Mouse (Mus musculus) left cerebral cortex, adult 2 months (tissue): Measurements from ENCODE around the gene Atp10a. TPM values are rescaled to one million over a fixed set of nuclear protein-coding genes. Genes with fewer than 3 reads are reported as not detected.

Source experiments
- DNase-seq, 2 experiments: peaks; one replicate each; pipeline ENCODE4 v3.0.0; 2021 to 2022; ENCODE audit warnings: low spot score in 2 of 2, mixed read lengths in 1 of 2; ENCODE audit errors: extremely low spot score in 1 of 2
- H3K27ac ChIP-seq: fragments of 200-600 bp; 2 replicates; pipeline ENCODE4 v1.8.1; 2022
- H3K4me3 ChIP-seq: fragments of 200-600 bp; 2 replicates; pipeline ENCODE4 v1.8.1; 2022
- CTCF ChIP-seq: fragments of 200-600 bp; IDR thresholded peaks from 2 replicates; pipeline ENCODE4 v1.8.1; 2022; ENCODE audit warnings: antibody characterized with exemption, mild to moderate bottlenecking, moderate library complexity
- intact Hi-C: fragments of 180-260 bp; cut with DNase I; formaldehyde crosslinking; loops from one replicate; pipeline ENCODE4 v1.15.1; 2025
- total RNA-seq, 2 experiments: library from RNA; stranded (reverse); gene quantifications; 2 replicates each; pipeline ENCODE4 v1.2.3; 2021

The Atp10a gene
- total RNA-seq, 2 experiments from 2014 or later: 8.8 to 9.2 TPM

DNA sequence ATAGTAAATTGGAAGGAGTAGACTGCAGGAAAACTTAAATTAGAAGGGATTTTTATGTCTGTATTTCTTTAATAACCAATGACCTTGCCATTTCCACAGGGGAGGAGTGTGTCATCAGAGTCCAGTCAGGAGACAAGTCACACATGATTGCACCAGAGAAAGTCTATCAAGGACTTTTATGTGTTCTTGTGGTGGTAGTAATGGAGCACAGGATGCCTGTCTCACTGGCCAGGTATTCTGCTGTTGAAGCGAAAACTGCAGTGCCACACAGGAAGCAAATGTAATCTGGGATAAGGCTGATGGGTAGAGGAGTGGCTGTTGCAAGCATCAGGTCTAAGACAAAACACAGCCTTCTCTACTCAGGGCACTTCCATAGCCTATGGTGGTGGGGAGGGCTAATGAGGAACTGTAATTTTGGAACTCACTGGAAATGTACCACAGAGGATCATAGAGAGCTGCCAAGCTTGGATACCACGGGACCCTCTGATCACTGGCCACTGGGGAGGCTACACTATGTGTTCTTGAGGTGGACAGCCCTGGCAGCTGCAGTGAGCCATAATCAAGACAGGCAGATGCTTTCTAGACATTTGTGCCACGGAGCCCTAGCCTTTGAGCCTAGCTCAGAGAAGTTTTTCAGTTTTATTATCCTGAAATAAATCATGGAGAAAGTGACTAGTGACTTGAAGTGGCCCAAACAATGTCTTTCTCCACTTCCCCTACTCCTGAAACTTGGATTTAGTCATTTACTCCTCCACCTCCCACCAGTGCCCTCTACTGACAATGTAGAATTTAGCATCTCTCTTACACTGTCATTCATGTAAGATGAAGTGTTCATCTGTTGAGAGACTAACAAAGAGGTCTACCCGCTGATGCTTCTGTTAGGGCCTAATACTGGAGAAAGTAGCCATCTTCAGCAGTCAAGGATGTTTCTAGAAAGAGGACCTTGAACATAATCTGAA, 87.7 kb downstream of the Atp10a start:
- peak; percentile 68 for TF ChIP-seq CTCF
- H3K27ac ChIP-seq: no peak overlapping the region
- intact Hi-C loops: loop anchor here (5.0 to 10.0 kb wide), 2 partner anchors 156 to 1229 kb away; partner anchors contain the start of gene Gabra5
- H3K4me3 ChIP-seq: no peak overlapping the region
- DNase-seq: no peak

DNA sequence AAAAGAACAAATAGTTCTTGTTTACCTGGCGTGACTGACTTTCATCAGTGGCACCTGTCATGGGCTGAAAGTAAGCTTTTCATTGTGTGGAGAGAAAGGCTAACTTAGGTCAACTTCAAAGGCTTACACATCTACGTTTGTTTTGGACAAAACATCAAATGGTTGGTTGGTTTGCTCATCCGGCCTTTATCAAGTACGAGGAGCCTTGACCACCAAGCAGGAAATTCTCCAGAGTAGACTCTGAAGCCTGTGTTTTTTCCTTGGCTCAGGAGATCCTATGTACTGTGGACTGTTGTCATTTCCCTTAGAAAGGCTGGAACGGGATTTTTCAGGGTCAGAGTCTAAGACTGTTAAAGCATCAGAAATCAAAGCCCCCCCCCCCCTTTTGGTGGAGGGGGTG, 90.9 kb downstream of the Atp10a start:
- intact Hi-C loops: loop anchor here (10.0 kb wide), 1 partner anchor 1232 kb away; the partner anchor contains the start of gene Gabra5
- Histone ChIP-seq H3K4me3 (no peak overlapping the region), H3K27ac (no peak overlapping the region; the same call in 1 of the 2 replicates)
- TF ChIP-seq CTCF: no peak
- DNase-seq: no peak

DNA sequence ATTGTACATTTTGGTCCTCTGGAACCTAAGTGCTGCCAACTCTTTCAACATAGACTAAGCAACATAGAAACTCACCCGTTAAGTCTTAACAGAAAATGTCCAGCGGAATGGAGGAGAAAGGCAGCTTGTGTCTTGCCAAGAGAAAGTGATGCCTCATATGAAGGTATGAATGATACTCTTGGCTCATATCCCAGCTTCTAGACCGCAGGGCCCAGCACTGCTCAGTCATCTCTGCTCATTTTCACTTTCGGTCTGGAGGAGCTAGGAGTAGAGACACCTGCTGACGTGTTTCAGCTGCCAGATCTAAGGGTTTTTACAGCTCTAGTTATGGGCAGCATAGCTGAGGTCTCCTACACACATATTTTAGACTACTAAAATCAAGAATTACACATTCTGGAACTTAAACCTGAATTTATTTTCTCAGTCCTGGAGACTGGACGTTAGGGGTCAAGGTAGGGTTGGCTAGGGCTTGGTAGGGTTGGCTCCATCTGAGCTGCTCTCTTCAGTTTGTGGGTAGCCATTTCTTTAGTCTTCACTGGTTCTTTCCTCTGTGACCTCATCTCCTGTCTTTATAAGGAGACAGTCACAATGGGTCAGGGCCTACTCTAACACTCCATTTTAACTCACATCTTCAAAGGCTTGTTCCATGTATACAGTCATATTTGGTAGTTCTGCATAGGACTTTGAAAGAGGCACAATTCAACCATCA, 94.1 kb downstream of the Atp10a start:
- peak overlapping the region; percentile 37 for H3K27ac ChIP-seq
- TF ChIP-seq CTCF: no peak
- no peak overlapping the region for H3K4me3 ChIP-seq
- intact Hi-C loops: loop anchor here (10.0 kb wide), 1 partner anchor 1235 kb away; the partner anchor contains the start of gene Gabra5
- DNase-seq: no peak

DNA sequence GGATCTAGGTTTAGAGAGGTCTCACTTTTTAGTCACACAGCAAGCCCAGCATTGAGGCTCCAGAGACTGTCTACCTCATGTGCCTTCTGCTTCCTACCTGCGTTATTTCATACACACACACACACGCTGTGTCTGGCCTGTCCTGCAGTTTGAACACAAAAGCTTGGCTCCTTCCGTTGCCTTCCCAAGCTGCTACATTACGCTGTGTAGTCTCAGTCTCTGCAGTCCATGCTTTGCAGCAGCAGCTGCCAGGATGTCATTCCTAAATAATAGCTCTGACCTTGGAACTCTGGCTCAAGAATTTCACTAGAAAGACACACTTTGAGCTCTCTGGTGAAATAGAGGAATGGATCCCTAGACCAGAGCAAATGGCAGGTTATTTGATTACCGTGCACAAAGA, 96.1 kb downstream of the Atp10a start:
- TF ChIP-seq CTCF: no peak
- no peak for DNase-seq
- intact Hi-C loops: no loop called here
- Histone ChIP-seq H3K27ac (no peak overlapping the region), H3K4me3 (no peak overlapping the region)

DNA sequence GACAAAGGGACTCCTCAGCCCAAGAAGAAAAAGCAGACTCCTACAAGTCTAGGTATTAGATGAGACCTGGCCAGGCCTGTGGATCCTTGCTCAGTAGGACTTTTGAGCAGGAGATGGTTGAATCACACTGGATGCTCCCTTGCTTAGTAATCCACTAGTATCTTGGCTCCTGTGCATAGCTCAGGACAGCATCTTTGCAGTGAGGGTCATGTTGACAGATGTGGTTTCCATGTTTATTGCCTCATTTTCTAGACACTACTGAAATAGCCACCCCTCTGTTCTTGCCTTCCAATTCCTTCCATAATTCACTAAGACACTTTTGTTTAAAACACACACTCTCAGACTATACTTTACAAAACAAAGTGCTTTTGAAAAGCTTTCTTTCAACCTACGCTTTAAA, 98.1 kb downstream of the Atp10a start:
- no peak overlapping the region for H3K27ac ChIP-seq
- no peak for DNase-seq
- no peak for TF ChIP-seq CTCF
- H3K4me3 ChIP-seq: no peak overlapping the region
- intact Hi-C loops: no loop called here

DNA sequence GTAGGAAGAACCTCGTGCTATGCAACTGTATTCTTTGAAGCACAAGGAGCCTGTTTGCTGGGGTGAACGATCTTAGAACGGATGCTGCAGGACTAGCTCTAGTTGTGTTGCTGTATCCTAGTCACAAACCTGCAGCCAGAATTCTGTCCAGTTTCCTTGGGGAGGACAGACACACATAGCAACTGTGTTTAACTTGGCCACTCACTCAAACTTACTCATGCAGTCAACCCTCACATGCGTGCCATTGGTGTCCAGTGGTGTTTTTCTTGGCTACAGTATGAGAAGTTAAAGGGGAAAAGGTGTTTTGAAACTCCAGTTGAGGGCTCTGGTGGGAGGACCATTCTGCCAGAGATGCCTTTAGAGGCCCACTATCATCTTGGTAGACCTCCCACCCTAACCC, 98.6 kb downstream of the Atp10a start:
- Histone ChIP-seq H3K4me3 (no peak overlapping the region), H3K27ac (no peak overlapping the region)
- TF ChIP-seq CTCF: no peak
- intact Hi-C loops: no loop called here
- no peak for DNase-seq

DNA sequence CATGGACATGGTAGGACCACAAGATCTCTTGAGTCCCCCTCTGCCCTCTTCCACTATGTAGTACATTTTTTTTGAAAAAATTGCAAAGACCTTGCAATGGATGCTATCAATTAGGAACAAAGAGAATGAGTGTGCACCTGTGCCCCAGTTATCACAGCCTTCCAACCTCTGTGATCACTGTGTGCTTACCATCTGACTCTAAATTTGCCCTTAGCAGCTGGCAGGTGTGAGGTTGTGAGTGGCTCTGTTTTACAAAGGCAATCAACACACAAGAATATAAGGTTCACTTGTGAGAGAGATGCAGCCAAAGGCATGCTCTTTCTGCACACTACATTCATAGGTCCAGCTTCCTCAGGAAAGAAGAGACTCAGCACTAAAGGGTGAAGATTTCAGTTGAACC, 99.1 kb downstream of the Atp10a start:
- DNase-seq: no peak
- TF ChIP-seq CTCF: no peak
- Histone ChIP-seq H3K4me3 (no peak overlapping the region), H3K27ac (no peak overlapping the region)
- intact Hi-C loops: no loop called here

DNA sequence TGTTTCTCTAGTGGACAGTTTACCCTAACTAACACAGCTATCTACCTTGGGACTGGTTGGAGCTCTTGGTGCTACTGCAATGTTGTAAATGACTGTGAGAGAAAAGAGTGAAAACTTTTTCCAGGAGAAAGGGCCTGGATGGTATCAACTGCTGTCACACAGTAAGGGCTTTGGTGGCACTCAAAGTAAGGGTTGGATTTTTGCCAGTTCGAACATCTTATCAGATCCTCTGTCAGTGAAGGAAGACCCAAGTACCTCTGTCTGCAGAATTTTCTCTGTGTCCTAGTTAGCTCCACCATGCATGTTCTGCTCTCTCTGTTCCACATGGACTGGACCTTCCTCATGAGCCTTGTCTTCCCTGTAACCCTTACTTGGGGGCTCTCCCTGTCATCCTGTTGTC, 99.9 kb downstream of the Atp10a start:
- TF ChIP-seq CTCF: no peak
- intact Hi-C loops: no loop called here
- DNase-seq: no peak
- Histone ChIP-seq H3K27ac (no peak overlapping the region), H3K4me3 (no peak overlapping the region)

DNA sequence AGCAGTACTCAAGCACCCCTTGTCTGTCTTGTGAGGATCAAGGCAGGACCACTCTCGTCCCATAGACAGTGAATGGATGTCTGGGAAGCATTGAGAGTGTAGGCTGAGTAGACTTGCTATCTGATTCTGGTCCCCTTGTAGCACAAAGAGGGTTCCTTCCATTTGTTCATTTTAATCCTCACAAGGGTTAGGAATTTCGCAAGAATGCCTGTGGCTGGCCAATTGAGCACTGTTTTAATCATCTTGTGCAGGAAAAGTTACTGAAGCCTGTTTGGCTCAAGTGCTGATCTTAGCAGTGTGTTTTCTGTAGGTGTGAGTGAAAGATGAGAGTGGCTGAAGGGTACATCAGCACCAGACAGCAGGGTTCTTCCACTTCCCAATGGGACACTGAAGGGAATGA, 101.4 kb downstream of the Atp10a start:
- H3K27ac ChIP-seq: no peak overlapping the region

DNA sequence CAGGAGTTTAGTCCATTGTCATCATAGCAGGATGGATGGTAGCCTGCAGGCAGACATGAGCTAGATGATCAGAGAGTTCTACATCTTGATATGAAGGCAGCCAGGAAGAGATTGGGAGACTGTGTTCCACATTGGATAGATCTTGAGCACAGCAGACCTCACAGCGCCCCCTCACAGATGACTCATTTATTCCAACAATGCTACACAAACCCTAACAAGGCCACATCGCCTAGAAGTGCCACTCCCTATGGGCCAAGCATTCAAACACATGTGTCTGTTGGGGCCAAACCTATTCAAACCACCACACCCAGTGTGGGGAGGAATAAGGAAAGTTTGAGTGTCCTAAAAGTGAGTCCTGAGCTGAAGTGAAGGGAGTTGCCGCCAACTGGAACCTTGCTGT, 102.4 kb downstream of the Atp10a start:
- no peak for DNase-seq
- no peak for TF ChIP-seq CTCF
- intact Hi-C loops: no loop called here
- Histone ChIP-seq H3K27ac (no peak overlapping the region), H3K4me3 (no peak overlapping the region)

More for the DNA sequence above, 101.4 kb downstream of the Atp10a start:
- intact Hi-C loops: no loop called here
- TF ChIP-seq CTCF: no peak
- H3K4me3 ChIP-seq: no peak overlapping the region
- no peak for DNase-seq

DNA sequence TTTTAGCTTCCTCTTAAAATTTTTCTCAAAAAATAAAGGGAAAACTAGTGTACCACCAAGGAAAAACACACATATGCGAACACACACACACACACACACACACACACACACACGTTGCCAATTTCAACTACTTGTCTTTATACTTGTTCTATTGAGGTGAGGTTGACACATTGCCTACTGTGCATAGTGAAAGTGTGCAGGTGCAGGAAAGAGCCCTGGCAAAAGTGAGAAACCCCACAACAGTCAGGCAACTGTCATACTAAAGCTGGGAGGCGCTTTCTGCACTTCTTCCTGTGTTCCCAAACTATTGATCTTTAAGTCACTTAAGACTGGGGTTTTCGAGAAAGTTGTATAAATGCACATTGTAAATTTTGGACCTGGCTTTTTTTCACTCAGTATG, 103.3 kb downstream of the Atp10a start:
- no peak for TF ChIP-seq CTCF
- no peak for DNase-seq
- H3K27ac ChIP-seq: no peak overlapping the region
- no peak overlapping the region for H3K4me3 ChIP-seq
- intact Hi-C loops: no loop called here

DNA sequence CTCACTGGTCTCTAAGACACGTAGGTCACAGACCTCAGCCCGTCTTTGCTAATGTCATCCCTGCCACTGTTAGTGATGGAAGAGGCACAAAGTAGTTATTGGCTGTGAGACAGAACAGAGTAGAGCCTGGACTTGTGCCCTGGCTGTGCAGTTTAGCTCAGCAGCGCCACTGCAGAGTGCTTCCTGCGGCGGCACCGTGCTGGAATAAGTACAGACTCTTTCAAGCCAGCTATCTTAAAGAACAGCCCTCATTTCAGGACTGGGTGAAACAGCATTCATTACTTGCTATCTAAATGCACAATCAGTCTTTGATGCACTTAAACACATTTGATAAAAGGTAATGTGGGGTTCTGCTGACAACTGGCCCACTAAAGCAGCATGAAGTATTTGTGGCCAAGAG, 111.3 kb downstream of the Atp10a start:
- peak overlapping the region; percentile 22 for H3K27ac ChIP-seq
- DNase-seq: peak; percentile 20 to 39
- intact Hi-C loops: loop anchor here (10.0 kb wide), 1 partner anchor 308 kb away; no protein-coding TSS in a partner anchor
- peak; percentile 59 for TF ChIP-seq CTCF
- H3K4me3 ChIP-seq: no peak overlapping the region
